Mouse (Mus musculus) cerebellum, adult 2 months (tissue): ENCODE data around the gene Myh9.

Experiments
- CTCF ChIP-seq: fragments of 200-500 bp; IDR thresholded peaks from 2 replicates; pipeline ENCODE4 v1.5.1; 2011; ENCODE audit warnings: low read depth, mild to moderate bottlenecking, control low read depth, low read length, moderate library complexity, borderline replicate concordance; ENCODE audit not compliant: insufficient read depth
- POLR2A ChIP-seq: fragments of 200-500 bp; IDR thresholded peaks from 2 replicates; pipeline ENCODE4 v1.6.1; 2011; ENCODE audit warnings: low read length, control low read depth, borderline replicate concordance; ENCODE audit not compliant: insufficient read depth

DNA sequence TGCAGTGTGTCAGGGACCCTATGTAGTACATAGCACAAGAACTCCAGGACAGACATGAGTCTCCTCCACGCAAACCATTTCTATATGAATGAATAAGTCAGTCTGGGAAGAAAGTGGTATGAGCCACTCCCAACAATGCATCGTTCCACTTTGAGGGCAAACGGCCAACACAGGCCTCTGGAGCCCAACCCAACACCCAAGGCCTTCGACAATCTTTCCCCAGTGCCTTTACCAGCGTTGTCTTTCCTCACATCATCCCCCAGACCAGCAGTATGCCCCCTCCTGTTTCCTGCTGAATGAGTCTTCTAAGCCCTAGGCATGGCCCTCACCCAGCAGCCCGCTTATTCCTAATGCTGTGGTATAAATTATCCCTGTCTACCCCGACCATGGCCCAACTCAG is 20.6 kb downstream of the Myh9 start:
- TF ChIP-seq POLR2A (no peak), CTCF (no peak)
